Mouse (Mus musculus) urinary bladder, postnatal 10 days (tissue): ENCODE results near the gene Tusc2.

Experiments
- DNase-seq: peaks from one replicate; pipeline ENCODE4 v3.0.0; 2022; ENCODE audit warnings: low spot score

Gene Tusc2

DNA sequence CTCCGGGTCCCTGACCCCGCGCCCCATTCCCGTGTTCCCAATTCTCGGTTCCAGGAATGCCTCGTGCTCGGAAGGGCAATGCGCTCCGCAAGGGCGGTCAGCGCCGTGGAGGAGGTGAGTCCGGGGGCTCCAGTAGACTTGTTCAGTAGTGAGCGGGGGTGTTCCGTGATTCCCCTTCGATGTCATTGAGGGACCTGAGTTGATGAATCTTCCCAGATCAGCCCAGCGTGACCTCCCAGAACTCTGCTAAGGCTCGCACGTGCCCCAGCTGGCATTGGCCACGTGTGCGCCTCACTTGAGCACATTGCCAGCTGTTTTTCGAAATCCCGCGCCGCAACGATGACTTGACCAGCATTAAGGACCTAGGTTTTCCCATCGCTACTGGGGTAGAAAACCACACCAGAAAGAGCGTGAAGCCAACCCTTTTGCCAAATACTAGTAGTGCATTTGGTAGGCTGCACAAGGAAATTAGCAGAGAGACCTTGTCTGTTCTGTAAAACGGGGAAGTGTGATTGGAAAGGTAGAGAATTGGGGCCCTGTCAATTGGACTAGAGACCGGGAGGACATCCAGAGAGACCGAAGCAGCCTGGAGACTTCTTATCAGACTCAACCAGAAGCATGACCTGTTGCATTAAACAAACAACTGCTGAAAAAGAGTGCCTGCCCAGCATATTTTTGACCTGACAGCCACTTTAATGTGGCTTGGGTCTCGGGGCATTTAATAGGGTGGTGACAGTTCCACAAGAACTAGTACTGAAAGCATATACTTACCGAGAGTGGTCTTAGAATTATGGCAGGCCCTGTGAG, 25.0 kb downstream of the Tusc2 start:
- no peak for DNase-seq

DNA sequence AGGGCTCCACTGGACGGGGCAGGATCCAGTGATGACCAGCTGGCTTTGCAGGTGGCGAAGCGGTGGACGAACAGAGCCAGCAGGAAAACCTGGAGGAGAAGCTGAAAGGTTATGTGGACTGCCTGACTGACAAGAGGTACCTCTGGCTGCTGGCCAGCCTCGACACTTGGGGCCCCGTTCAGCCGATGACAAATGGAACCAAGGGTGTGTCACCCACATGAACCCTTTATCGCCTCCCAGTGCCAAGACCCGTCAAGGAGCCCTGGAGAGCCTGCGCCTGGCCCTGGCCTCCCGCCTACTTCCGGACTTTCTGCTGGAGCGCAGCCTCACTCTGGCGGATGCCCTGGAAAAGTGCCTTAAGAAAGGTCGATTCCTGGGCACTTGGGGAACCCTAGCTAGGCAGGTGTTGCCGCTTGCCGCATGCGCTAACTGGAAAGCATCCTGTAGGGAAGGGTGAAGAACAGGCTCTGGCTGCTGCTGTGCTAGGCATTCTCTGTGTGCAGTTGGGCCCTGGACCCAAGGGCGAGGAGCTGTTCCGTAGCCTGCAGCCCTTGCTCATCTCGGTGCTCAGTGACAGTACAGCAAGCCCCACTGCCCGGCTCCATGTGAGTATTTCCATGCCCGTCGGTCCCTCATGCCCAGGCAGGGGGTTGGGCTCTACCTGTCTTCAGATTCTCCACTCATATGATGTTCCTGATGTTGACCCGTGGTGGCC, 27.2 kb downstream of the Tusc2 start:
- no peak for DNase-seq

DNA sequence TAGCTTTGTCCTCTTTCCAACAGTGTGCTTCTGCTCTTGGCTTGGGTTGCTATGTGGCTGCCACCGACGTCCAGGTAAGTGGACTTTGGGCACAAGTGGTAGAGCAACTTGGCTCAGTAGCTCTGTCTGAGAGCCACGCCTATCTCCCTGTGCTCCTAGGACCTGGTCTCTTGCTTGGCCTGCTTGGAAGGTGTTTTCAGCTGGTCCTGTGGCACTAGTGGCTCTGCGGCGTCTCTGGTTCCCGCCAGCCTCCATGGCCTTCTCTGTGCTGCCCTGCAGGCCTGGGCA, 27.7 kb downstream of the Tusc2 start:
- DNase-seq = no peak

DNA sequence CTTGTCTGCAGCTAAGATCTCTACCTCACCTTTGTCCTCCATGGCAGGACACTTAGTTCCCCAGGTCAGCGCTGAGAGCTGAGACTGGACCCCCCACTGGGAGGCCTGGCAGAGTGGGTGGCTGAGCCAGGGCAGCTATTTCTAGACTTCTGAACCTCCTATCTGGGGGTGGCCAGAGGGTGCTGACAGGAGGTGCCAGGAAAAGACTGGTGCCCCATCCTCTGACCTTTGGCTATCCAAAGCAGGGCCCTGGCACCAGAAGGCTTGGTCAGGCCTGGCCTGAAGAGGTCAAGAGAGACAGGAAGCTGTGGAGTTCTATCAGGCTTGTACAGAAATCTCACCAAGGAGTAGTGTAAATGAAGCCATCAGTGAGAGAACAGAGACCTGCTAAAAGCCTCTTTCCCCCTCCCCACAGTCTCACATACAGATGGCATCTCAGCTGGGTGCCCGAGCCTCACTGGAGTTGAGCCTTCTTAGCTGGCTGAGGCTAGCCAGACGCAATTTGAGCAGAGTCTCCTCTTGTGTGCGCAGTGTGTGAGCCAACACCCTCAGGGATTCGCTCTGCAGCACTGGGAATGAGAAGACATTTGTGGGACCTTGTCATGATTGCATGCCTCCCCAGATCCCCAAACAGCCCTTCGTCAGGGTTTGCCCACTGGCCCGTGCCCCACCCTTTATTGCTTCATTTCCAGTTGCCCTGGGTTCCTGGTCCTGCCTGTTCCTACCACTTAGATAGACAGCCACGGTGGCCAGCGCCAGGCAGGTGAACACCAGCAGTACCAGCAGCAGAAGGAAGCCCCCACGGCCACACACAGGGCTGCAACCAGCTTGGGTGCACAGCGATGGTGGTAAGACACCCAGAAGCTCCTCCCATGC, 30.3 kb downstream of the Tusc2 start:
- DNase-seq = no peak

DNA sequence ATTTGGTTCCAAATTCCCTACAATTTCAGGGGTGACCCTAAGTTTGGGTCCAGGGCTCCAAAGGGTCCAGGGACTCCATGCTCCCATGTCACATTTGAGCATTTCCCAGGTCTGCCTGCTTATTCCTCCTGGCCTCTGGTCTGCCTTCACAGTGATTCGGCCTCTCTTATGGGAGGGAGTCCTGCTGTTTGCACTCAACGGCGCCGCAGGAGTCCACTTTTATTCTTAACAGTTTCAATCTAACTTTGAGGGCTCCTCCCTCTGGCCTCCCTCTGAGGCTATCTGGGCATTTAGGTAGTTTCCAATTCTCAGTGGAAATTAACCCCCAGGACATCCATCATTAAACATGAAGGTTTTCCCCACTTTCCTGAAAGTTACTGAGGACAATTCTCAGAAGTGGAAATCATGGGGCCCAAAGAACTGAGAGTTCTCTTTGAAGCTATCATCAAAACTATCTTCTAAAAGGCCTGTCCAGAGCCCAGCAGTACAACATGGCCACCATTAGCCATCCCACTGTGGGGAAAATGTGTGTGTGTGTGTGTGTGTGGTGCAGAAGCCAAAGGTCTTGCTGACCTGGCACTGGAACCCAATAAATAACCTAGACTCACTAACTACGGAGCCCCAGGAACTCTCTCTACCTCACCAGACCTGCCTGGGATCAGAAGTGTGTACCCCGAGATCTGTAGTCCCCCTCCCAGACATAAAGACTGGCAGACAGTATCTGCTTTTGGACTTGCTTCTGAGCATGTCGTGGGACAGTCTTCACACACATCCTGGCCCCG, 31.4 kb downstream of the Tusc2 start:
- no peak for DNase-seq

DNA sequence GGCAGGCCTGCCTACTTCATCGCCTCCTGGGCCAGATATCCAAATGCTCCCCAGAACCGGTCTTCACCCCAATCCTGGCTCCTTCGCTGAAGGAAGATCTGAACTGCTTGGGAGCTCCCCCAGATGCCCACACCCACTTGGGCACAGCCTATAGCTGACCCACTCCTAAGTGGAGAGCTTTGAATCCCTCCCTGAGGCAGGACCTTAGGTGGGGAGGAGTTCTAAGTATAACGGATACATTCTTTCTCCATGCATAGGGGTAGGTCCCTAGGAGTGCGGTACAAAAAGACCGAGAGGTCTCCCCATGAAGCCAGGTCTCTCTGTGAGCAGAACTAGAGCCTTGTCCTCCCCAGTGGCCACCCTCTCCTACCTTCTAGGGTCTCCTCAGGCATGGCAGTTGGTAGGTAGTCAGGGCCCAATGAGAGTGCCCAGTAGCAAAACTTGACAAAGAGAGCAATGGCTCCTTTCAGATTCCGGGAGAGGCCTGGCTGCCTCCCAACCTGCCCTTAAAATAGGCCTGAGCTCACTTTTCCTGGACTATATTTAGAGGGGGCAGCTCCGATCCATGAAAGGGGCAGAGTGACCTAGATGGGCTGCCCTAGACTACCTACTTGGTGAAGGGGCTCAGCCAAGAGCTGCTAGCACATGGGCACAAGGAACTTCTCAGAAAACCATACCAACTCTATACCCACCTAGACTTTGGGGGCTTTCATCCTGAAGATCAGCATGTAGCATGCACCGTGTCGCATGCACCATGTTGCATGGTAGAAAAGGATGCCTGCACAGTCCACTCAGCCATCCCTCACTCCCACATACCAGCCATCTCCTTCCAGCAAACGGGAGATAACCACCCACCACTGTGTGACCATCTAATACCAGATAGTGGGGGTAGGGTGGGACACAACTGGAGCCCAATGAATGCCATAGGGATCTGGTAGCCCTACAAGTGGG, 33.8 kb downstream of the Tusc2 start:
- DNase-seq = no peak

DNA sequence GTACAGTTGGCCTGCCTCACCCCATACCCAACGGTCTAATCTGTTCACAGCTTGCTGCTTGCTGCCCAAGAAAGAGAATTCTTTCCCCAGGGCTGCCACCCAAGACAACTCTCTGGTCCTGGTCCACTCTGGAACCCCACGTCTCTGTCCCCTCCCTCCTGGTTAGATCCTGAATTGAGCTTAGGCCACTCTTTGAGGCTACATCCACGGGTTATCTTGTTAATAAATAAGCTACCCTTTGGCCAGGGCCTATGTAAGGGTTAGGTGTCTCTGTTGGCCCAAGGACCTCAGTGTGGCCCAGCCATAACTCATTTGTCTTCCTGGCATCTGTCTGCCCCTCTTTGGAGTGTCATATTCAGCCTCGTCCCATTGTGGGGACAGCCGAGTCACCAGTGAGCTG, 35.3 kb downstream of the Tusc2 start:
- DNase-seq = no peak

DNA sequence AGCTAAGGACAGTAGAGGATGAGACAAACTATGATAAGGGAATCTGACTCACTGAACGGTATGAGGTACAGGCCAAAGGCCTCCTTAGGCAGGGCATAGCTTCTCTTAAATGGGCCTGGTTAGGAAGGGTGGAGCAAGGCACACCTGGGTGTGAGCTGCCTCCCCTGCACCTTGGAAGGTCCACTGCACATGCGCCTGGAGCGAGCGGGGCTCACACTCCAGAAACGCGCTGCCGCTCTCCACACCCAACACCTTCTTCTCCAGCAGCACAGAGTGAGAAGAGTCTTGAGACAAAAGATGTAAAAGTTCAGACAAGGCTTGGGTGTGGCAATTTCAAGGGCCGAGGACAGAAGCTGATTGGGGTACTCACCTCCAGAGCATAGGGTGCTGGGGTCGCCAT, 36.4 kb downstream of the Tusc2 start:
- DNase-seq = no peak

DNA sequence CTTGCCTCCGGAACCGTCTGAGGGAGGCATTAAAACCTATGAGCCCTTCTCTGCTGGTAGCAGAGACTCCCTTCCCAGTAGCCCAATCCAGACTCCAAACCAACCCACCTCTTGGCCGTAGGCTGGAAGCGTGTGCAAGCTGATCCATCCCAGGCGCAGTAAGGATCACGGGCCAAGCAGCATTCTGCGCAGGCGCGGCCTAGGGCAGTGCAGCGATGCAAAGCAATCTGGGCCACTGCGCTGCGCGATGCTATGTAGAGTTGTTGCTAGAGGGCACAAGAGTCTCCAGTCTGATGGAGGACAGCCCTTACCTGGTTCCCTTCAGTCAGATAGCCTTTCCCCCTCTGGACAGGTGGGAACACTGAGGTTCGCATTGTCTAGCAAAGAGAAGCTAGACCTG, 36.8 kb downstream of the Tusc2 start:
- DNase-seq = no peak

DNA sequence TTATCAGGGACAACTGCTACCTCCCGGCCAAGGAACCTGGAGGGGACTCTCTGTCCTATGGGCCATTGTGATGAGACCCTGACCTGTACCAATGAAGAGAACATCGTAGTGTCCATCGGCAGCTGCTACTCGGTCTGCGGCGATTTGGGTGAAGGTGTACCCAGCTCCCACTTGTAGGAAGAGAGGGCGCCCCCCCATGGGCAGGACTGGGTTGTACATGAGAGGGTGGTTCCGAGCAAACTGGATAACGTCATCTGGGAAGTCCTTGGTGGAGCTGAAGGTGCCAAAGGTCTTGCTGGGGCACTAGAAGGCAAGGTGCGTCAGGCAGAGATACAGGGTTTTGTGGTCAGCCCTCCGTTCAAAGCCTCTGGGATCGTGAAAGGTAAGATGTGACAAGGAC, 37.7 kb downstream of the Tusc2 start:
- no peak for DNase-seq

DNA sequence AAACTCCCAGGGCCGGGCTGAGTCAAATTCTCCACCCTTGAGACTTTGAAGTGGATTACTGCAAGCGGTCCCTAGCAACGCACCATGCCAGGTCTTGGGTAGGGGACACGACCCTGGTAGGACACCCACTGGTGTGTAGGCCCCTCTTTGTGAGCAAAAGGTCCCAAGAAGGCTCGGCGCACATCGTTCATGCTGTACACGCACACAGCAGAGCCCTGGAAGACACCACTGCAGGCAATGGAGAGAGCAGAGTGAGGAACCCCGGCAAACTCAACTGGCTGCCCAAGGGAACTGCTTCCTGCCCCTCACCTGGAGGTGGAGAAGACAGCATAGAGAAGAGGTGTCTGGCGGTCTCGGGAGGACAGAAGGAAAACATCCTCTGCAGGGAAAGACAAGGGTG, 38.2 kb downstream of the Tusc2 start:
- no peak for DNase-seq

DNA sequence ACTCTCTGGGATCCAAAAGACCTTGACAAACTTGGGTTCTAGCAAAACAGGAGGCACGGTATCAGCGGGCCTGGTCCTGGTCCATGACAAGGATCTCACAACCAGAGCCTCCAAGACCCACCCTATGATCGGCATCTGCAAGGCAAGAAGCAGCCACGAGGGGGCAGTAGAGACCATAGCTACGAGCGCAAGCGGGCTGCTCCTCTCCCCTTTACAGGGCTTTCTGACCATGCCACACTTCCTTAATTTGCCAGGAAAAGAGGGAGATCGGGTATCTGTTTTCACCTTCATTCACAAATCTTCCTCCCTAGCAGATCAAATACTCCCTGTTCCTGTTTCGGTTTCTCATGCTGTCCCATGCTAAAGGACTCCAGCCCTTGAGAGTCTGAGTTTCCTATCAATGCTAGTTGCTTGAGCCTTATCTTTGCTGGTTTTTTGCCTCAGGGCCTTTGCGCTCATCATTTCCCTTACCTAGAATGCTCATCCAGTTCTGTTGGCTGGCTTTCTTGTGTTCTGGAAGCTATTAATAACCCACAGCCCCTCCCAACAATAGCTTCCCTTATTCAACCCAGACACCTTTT, 39.1 kb downstream of the Tusc2 start:
- DNase-seq = peak; percentile 80

DNA sequence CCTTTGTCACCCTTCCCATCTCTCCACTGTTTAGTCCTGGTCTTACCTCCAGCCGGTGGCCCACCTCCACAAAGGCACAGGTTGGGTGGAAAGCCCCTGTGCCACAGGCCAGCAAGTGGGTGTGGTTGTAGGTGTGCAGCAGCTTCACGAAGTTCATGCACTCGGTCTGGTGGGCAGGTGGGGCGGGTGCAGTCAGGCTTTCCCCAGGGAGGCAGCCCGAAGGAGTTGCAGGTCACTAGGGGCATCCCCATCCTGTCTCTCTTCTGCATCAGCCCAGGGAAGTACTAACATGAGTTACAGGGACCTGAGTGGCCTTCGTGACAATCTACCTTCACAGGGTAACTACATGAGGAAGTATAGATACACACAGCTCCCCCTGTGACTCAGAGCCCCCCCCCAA, 40.2 kb downstream of the Tusc2 start:
- no peak for DNase-seq

DNA sequence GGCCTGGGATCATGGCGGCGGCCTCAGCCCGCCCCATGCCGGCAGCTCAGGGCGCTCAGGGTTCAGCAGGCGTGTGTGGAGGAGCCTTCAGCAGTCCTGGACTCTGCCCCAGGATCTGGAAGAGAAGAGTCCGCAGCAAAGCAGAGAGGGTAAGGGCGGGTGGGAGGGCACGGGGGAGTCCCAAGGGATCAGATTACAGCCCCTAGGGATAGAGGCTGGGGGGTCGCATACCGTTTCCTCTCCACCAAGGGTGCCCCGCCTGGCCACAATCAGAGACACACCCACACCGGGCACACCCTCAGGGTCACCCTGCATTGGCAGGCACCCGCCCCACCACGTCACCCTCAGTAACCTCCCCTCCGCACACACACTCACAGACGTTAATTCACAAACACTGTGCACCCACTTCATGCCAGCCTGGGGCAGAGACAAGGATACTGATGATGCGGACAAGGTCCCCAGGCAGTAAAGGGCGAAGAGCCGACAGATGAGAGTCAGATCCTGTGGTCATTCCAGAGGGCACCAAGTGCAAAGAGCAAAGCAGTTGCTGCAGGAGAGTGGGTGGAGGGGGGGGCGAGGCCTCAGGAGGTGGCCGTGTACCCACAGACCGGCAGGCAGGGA, 42.1 kb downstream of the Tusc2 start:
- no peak for DNase-seq

DNA sequence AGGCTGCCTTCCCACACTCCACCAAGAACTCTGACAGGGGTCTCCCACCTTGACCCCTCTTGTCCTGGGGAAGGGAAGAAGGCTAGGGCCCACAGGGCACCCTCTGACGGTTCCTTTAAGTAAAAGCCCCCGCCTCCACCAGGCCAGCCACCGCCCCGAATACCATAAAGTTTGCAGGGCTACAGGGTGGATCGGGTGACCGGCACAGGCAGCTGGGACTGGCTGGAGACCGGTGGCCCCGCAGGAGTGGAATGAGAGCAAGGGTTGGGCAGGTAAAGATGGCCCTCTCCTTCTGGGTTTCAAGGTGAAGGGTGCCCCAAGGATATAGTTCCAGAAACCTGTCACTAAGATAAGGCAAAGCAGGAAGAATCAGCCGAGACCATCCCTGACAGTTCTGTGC, 43.5 kb downstream of the Tusc2 start:
- no peak for DNase-seq

DNA sequence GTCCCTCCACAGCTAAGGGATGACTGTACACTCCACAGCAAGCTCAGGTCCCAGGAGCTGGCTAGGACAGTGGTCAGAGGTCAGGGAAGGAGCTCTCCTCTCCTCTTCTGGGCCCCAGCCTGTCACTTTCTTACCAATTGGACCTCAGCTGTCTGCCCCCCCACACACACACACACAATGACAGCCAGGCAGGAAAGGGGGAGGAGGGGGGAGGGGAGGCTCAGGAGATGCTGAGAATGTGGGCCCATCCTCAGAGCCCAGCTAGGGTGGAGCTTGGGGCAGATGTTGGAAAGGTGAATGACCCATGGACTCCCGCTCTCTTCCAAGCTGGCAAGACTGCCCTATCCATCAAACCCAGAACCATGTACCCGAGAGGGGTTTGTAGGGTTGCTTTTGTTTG, 44.0 kb downstream of the Tusc2 start:
- DNase-seq = no peak

DNA sequence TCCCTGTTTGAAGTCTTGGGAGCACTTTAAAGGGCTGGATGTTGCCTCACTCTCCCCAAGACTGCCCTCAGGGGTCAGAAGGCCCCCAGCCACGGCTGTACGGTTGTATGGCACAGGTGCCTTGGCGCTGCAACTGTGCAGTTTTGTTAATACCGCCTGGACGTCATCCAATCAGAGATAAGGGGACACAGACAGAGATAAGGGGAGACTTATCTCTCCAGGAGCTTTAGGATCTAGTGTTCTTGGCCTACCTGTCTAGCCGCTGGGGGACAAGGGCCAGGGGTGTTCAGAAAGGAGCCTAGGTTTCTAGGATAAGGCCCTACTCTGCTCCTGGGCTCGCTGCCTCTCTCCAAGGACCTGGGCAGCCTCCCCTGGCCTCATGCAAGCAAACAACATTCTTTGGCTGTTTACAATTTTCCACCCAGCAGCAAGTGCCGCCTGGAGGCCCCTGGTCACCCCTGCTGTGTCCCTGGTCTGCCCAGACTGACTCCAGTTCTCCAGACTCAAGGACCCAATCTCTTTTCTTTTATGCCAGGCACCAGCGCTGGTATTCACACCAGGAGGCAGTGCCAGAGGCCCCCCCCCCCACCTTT, 44.7 kb downstream of the Tusc2 start:
- no peak for DNase-seq

DNA sequence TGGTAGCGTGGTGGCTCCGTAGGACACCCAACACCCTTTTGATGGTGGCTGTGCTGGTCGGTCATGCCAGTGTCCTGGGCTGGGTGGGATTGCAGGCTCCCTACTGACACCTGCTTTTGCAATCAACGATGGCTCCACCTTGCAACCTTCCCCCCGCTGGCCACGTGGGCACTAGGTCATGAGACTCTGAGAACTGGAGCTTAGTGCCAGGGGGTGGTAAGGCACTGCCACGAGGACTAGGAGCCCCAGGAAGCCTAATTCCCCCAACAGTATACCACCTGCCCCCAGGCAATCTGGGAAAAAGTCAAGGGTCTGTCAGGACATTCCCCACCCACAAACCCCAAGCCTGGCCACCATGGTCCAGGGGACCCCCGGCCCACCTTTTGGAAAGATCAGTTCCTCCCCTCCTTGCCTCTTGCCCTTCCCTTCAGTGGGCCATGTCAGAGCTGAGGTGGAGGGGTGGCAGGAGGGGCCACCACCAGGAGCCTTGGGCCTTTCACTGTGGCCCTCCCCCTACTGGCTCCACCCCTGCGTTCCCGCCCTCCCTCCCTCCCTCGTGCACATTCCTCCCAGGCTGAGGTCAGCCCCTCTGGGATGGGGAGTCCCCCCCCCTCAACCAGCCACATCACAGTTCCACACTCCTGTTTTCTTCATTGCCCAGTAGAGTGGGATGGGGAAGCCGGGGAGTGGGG, 45.8 kb downstream of the Tusc2 start, which contains the start of gene Sema3b:
Sema3b (minus strand) TSS at position 489 of the 692 bp plus-strand sequence.
- DNase-seq = no peak

DNA sequence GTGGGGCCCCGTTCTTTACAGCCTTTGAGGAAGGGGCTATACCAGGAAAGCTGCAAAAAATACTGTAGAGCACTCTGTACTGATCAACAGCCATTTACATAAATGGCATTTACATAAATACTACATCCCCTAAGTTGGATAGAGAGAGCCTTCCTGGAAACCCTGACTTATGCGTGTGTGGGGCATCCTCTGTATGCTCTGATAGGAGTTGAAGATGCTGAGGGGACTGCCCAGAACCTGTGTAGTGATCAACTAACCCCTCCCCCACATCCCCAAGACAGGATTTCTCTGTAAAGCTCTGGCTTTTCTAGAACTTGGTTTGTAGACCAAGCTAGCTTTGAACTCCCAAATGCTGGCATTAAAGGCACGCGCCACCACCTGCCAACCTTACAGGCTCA, 46.4 kb downstream of the Tusc2 start:
- DNase-seq = no peak
